Mouse (Mus musculus): ENCODE measurements around the gene Krt25. TPM values are rescaled to one million over a fixed set of nuclear protein-coding genes. Genes with fewer than 3 reads are reported as not detected.

The Krt25 gene
- polyA plus RNA-seq, 1 experiment, result not detected

DNA sequence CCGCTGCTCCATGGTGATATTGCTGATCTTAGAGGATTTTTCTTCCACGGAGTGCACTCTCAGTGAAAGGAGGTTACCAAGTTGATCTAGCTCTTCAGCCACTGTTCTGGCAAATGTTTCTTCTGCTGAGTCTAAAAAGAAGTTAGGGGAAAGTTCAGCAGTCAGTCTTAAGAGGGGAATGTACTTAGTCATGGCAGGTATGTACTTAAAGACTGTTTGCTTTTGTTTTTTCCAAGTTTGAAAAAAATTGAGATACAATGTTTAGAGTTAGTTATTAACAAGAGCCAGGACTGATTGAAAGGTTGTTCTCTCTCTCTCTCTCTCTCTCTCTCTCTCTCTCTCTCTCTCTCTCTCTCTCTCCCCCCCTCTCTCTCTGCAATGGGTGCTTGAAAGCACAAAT lies 6.9 kb upstream of the Krt25 start:
- no peaks in the 10 kb centered on the region for H3K9me3 ChIP-seq
- no peak for TF ChIP-seq GATA1 (IDR thresholded peaks at IDR 0.05; ENCODE audit: borderline replicate concordance, low read length)
- TF ChIP-seq FLI1 (IDR thresholded peaks at IDR 0.05; ENCODE audit: low read length), result no peak
- H3K4me1 ChIP-seq, result no peaks in the 10 kb centered on the region
- no peak overlapping the region for H3K4me3 ChIP-seq (replicated peaks)
- peaks cover 3% of the 10 kb centered on the region for H3K27me3 ChIP-seq (replicated peaks)
- no peaks in the 10 kb centered on the region for H3K36me3 ChIP-seq (replicated peaks; ENCODE audit: low read length)

GRCm38 (mm10) chr11:99321094-99321493 lies 1.7 kb downstream of the Krt25 start:
- Histone ChIP-seq H3K9me3 (no peaks in the 10 kb centered on the region), H3K4me3 (replicated peaks) (no peak overlapping the region), H3K27me3 (replicated peaks) (peaks cover 10% of the 10 kb centered on the region), H3K36me3 (replicated peaks; ENCODE audit: low read length) (no peaks in the 10 kb centered on the region), H3K4me1 (no peaks in the 10 kb centered on the region)
- TF ChIP-seq GATA1 (IDR thresholded peaks at IDR 0.05; ENCODE audit: borderline replicate concordance, low read length), result no peak
- TF ChIP-seq FLI1 (IDR thresholded peaks at IDR 0.05; ENCODE audit: low read length), result no peak

DNA sequence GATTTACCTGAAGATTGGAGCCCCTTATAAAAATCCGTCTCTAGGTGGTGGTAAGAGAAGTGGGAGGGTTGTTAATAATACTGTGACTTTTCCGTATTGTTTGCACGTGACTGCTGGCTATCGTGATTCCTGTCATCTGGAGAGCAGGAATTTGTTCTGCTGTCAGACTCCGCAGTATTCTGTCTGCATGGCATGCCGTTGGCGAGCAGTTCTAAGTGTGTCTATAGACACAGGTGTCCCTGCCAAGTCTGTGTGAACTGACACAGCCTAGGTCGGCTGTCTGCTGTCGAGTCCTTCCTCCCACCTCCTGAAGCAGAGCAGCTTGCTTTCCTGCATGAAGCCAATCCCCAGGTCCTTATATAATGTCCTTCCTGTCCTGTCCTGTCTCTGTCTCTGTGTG lies 3.6 kb downstream of the Krt25 start:
- TF ChIP-seq FLI1 (IDR thresholded peaks at IDR 0.05; ENCODE audit: low read length) (no peak), GATA1 (IDR thresholded peaks at IDR 0.05; ENCODE audit: borderline replicate concordance, low read length) (no peak)
- H3K4me3 ChIP-seq (replicated peaks), result no peak overlapping the region
- H3K9me3 ChIP-seq, result no peaks in the 10 kb centered on the region
- H3K36me3 ChIP-seq (replicated peaks; ENCODE audit: low read length), result no peaks in the 10 kb centered on the region
- peaks cover 10% of the 10 kb centered on the region for H3K27me3 ChIP-seq (replicated peaks)
- H3K4me1 ChIP-seq, result no peaks in the 10 kb centered on the region

DNA sequence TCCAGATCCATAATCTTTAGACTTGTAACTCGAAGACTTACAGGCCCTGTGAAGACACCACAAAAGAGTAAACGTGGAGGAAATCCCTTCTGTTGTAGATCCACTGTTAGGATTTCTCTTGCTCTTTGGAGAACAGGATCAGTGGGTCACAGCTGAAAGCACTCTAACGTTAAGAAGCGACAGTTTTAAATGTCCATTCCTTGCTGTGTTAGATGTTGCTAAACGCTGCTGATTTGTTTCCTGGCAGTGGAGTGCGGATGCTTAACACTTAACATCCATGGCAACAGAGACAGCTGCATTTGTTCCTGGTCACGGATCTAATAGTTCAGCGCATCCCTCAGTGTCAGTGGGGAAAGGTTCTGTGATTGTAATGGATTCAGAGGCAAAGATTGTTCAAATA lies 6.2 kb downstream of the Krt25 start:
- Histone ChIP-seq H3K4me1 (no peaks in the 10 kb centered on the region), H3K27me3 (replicated peaks) (peaks cover 10% of the 10 kb centered on the region), H3K4me3 (replicated peaks) (no peak overlapping the region), H3K36me3 (replicated peaks; ENCODE audit: low read length) (no peaks in the 10 kb centered on the region), H3K9me3 (no peaks in the 10 kb centered on the region)
- TF ChIP-seq GATA1 (IDR thresholded peaks at IDR 0.05; ENCODE audit: borderline replicate concordance, low read length) (no peak), FLI1 (IDR thresholded peaks at IDR 0.05; ENCODE audit: low read length) (no peak)

DNA sequence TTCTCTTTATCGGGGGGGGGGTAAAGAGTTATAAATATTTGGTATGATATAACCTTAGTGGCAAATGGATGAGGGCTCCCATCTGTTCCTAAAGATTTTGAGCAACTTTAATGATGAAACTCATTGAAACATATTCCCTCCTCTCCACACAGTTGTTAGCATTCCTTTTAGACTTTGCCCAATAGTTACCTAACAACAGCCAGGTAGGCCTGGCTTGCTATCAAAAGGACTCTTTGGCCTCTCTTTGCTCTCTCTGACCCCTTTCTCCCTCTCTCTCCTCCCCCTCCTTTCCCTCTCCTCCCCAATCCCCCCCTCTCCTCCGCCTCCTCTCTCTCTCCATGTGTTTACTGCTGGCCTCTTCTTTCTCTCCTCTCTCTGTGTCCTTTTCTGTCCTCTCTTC lies 8.2 kb downstream of the Krt25 start:
- Histone ChIP-seq H3K4me3 (replicated peaks) (no peak overlapping the region), H3K36me3 (replicated peaks; ENCODE audit: low read length) (no peaks in the 10 kb centered on the region), H3K9me3 (no peaks in the 10 kb centered on the region), H3K27me3 (replicated peaks) (peaks cover 10% of the 10 kb centered on the region), H3K4me1 (no peaks in the 10 kb centered on the region)
- no peak for TF ChIP-seq GATA1 (IDR thresholded peaks at IDR 0.05; ENCODE audit: borderline replicate concordance, low read length)
- no peak for TF ChIP-seq FLI1 (IDR thresholded peaks at IDR 0.05; ENCODE audit: low read length)

DNA sequence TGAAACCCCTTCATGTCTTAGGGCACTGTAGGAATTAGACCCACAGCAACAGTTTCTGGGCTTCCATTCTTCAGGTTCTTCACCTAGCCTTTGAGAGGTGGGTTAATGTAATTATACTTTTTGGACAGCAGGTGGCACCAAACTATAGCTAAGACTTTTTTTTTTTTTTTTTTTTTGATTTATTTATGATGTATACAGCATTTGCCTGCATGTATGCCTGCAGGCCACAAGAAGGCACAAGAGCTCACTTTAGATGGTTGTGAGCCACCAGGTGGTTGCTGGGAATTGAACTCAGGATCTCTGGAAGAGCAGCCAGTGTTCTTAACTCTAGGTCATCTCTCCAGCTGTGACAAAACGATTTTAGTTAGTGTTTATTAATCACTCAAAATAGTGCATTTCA lies 11.9 kb downstream of the Krt25 start:
- H3K27me3 ChIP-seq (replicated peaks), result peaks cover 2% of the 10 kb centered on the region
- no peaks in the 10 kb centered on the region for H3K36me3 ChIP-seq (replicated peaks; ENCODE audit: low read length)
- H3K9me3 ChIP-seq, result no peaks in the 10 kb centered on the region
- no peak overlapping the region for H3K4me3 ChIP-seq (replicated peaks)
- TF ChIP-seq GATA1 (IDR thresholded peaks at IDR 0.05; ENCODE audit: borderline replicate concordance, low read length) (no peak), FLI1 (IDR thresholded peaks at IDR 0.05; ENCODE audit: low read length) (no peak)
- no peaks in the 10 kb centered on the region for H3K4me1 ChIP-seq

DNA sequence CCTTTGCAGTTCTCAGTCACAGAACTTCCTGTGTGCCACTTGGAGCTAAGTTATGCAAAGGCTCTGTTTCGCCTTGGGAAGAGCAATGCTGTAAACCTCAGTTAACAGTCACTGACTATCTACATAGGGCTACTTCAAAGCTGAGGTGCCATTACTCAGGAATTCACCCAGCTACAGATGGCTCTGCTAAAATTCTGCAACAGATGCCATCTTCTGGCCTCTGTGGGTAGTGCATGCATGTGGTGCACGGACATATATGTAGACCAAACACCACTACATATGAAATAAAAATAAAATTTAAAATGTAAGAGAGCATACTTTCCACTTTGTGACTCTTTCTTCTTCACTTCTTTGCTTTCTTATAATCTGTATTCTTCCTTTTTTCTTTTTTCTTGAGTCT lies 15.2 kb downstream of the Krt25 start:
- TF ChIP-seq FLI1 (IDR thresholded peaks at IDR 0.05; ENCODE audit: low read length), result no peak
- no peak for TF ChIP-seq GATA1 (IDR thresholded peaks at IDR 0.05; ENCODE audit: borderline replicate concordance, low read length)
- Histone ChIP-seq H3K4me3 (replicated peaks) (no peak overlapping the region), H3K4me1 (no peaks in the 10 kb centered on the region), H3K36me3 (replicated peaks; ENCODE audit: low read length) (no peaks in the 10 kb centered on the region), H3K27me3 (replicated peaks) (peaks cover 1% of the 10 kb centered on the region), H3K9me3 (no peaks in the 10 kb centered on the region)

- Histone ChIP-seq H3K4me1 (no peaks in the 10 kb centered on the region), H3K36me3 (replicated peaks; ENCODE audit: low read length) (no peaks in the 10 kb centered on the region), H3K4me3 (replicated peaks) (no peak overlapping the region), H3K9me3 (0 out of 2 replicates have a peak, but pooled peaks cover 4% of the 10 kb centered on the region), H3K27me3 (replicated peaks) (peaks cover 4% of the 10 kb centered on the region)
- TF ChIP-seq GATA1 (IDR thresholded peaks at IDR 0.05; ENCODE audit: borderline replicate concordance, low read length) (no peak), FLI1 (IDR thresholded peaks at IDR 0.05; ENCODE audit: low read length) (no peak)
Measured at GRCm38 (mm10) chr11:99295039-99295438, 27.7 kb downstream of the Krt25 start.

GRCm38 (mm10) chr11:99292846-99293245 lies 29.9 kb downstream of the Krt25 start:
- Histone ChIP-seq H3K36me3 (replicated peaks; ENCODE audit: low read length) (no peaks in the 10 kb centered on the region), H3K27me3 (replicated peaks) (peaks cover 4% of the 10 kb centered on the region), H3K4me1 (no peaks in the 10 kb centered on the region), H3K9me3 (0 out of 2 replicates have a peak, but pooled peaks cover 4% of the 10 kb centered on the region), H3K4me3 (replicated peaks) (no peak overlapping the region)
- TF ChIP-seq FLI1 (IDR thresholded peaks at IDR 0.05; ENCODE audit: low read length), result no peak
- TF ChIP-seq GATA1 (IDR thresholded peaks at IDR 0.05; ENCODE audit: borderline replicate concordance, low read length), result no peak

GRCm38 (mm10) chr11:99284833-99285312 lies 37.9 kb downstream of the Krt25 start, which contains the start of gene Krt24:
Gene Krt24 (minus strand): TSS chr11:99285262.
- no peaks in the 10 kb centered on the region for H3K9me3 ChIP-seq
- H3K4me1 ChIP-seq, result no peaks in the 10 kb centered on the region
- no peaks in the 10 kb centered on the region for H3K36me3 ChIP-seq (replicated peaks; ENCODE audit: low read length)
- no peak for TF ChIP-seq FLI1 (IDR thresholded peaks at IDR 0.05; ENCODE audit: low read length)
- no peak for TF ChIP-seq GATA1 (IDR thresholded peaks at IDR 0.05; ENCODE audit: borderline replicate concordance, low read length)
- H3K4me3 ChIP-seq (replicated peaks), result no peak within 1 kb of the TSS
- H3K27me3 ChIP-seq (replicated peaks), result peaks cover 20% of the 10 kb centered on the region

GRCm38 (mm10) chr11:99284011-99284410 lies 38.7 kb downstream of the Krt25 start:
- no peaks in the 10 kb centered on the region for H3K9me3 ChIP-seq
- H3K4me3 ChIP-seq (replicated peaks), result no peak overlapping the region
- TF ChIP-seq FLI1 (IDR thresholded peaks at IDR 0.05; ENCODE audit: low read length) (no peak), GATA1 (IDR thresholded peaks at IDR 0.05; ENCODE audit: borderline replicate concordance, low read length) (no peak)

More at GRCm38 (mm10) chr11:99284011-99284410, 38.7 kb downstream of the Krt25 start:
- peaks cover 20% of the 10 kb centered on the region for H3K27me3 ChIP-seq (replicated peaks)
- no peaks in the 10 kb centered on the region for H3K36me3 ChIP-seq (replicated peaks; ENCODE audit: low read length)
- no peaks in the 10 kb centered on the region for H3K4me1 ChIP-seq

Measured in megakaryocyte, embryonic 14.5 days (primary cell).